Mouse (Mus musculus) stomach, embryonic 16.5 days (tissue): ENCODE data around the gene Pilra. TPM values are rescaled to one million over a fixed set of nuclear protein-coding genes. Genes with fewer than 3 reads are reported as not detected.

ENCODE experiments used
- ATAC-seq: fragments of 200-750 bp; cut with Nextera tagmentation; 2 replicates; pipeline ENCODE4 v1.8.0; 2017; ENCODE audit warnings: moderate number of reproducible peaks, moderate TSS enrichment; ENCODE audit not compliant: insufficient read depth, low FRiP score
- H3K27ac ChIP-seq: fragments of 300-500 bp; sonication (generic); 2 replicates; pipeline ENCODE4 v1.5.1; 2014; ENCODE audit warnings: low read length
- H3K27me3 ChIP-seq: fragments of 300-500 bp; sonication (generic); 2 replicates; pipeline ENCODE4 v1.6.1; 2014; ENCODE audit warnings: low read length, control low read depth, mixed read lengths; ENCODE audit not compliant: control insufficient read depth, insufficient read depth
- H3K36me3 ChIP-seq: fragments of 300-500 bp; sonication (generic); 2 replicates; pipeline ENCODE4 v1.6.1; 2014; ENCODE audit warnings: low read length; ENCODE audit not compliant: control insufficient read depth, insufficient read depth
- H3K4me1 ChIP-seq: fragments of 300-500 bp; sonication (generic); 2 replicates; pipeline ENCODE4 v1.6.1; 2014; ENCODE audit warnings: low read length, control low read depth, mixed read lengths; ENCODE audit not compliant: control insufficient read depth, insufficient read depth
- H3K4me2 ChIP-seq: fragments of 300-500 bp; sonication (generic); 2 replicates; pipeline ENCODE4 v1.6.1; 2014; ENCODE audit warnings: low read depth, low read length, mixed read lengths
- H3K4me3 ChIP-seq: fragments of 300-500 bp; sonication (generic); replicated peaks from 2 replicates; pipeline ENCODE4 v1.5.1; 2014; ENCODE audit warnings: mild to moderate bottlenecking, low read length
- H3K9ac ChIP-seq: fragments of 300-500 bp; sonication (generic); 2 replicates; pipeline ENCODE4 v1.6.1; 2014; ENCODE audit warnings: low read length
- H3K9me3 ChIP-seq: fragments of 300-500 bp; sonication (generic); replicated peaks from 2 replicates; pipeline ENCODE4 v1.6.1; 2016; ENCODE audit warnings: low read length, control low read depth; ENCODE audit not compliant: control insufficient read depth
- WGBS: fragments of 180-500 bp; shearing (Covaris S2); extraction: QIAGEN DNeasy Blood & Tissue Kit; methylation state at CpG from one replicate; pipeline ENCODE4 v1.1.7; 2014; 5-methylcytosine and 5-hydroxymethylcytosine counted together
- polyA plus RNA-seq: library from polyadenylated mRNA; unstranded; fragments of >200 nt; fragmentation: Nextera tagmentation; extraction: Ambion mirVana; gene quantifications from 2 replicates; pipeline ENCODE4 v1.2.1, GENCODE M21; 2015

Gene Pilra
- polyA plus RNA-seq, 1 experiment from 2014 or later, result 4.0 TPM

GRCm38 (mm10) chr5:137786109-137786942 lies 49.8 kb downstream of the Pilra start:
- Histone ChIP-seq H3K27ac (peak overlapping the region; percentile 100), H3K9me3 (no peaks in the 10 kb centered on the region), H3K27me3 (no peaks in the 10 kb centered on the region), H3K9ac (peak overlapping the region; percentile 92), H3K4me3 (peak overlapping the region; percentile 79), H3K36me3 (peaks cover 19% of the 10 kb centered on the region), H3K4me2 (peak overlapping the region; percentile 90), H3K4me1 (peaks cover 23% of the 10 kb centered on the region)
- under 1% methylated on average over 79 of the region's 79 CpGs for WGBS
- ATAC-seq, result peak; percentile 93

- ATAC-seq, result no peak; the same call in 1 of the 2 replicates
- 1% methylated on average over 62 of the region's 62 CpGs for WGBS
- H3K27me3 ChIP-seq, result no peaks in the 10 kb centered on the region
- peak overlapping the region; percentile 90 for H3K4me2 ChIP-seq
- H3K27ac ChIP-seq, result peak overlapping the region; percentile 100
- no peaks in the 10 kb centered on the region for H3K9me3 ChIP-seq
- peaks cover 21% of the 10 kb centered on the region for H3K36me3 ChIP-seq
- H3K9ac ChIP-seq, result peak overlapping the region; percentile 92
- H3K4me3 ChIP-seq, result peak overlapping the region; percentile 79
- H3K4me1 ChIP-seq, result peaks cover 23% of the 10 kb centered on the region
Observed at GRCm38 (mm10) chr5:137785164-137786031, 50.7 kb downstream of the Pilra start.

GRCm38 (mm10) chr5:137784546-137784945 lies 51.5 kb downstream of the Pilra start:
- Histone ChIP-seq H3K4me3 (peak overlapping the region; percentile 79), H3K9me3 (no peaks in the 10 kb centered on the region), H3K4me2 (peak overlapping the region; percentile 90), H3K4me1 (peaks cover 31% of the 10 kb centered on the region), H3K27ac (no peak overlapping the region), H3K9ac (peak overlapping the region; percentile 92), H3K36me3 (peaks cover 24% of the 10 kb centered on the region), H3K27me3 (no peaks in the 10 kb centered on the region)
- WGBS, result 63% methylated on average over 14 of the region's 14 CpGs
- no peak for ATAC-seq

- Histone ChIP-seq H3K4me1 (peaks cover 32% of the 10 kb centered on the region), H3K4me2 (peak overlapping the region; percentile 90), H3K9ac (peak overlapping the region; percentile 92), H3K27ac (peak overlapping the region; percentile 17; the same call in 1 of the 2 replicates), H3K4me3 (peak overlapping the region; percentile 79), H3K9me3 (no peaks in the 10 kb centered on the region), H3K27me3 (no peaks in the 10 kb centered on the region), H3K36me3 (peaks cover 24% of the 10 kb centered on the region)
- WGBS, result 58% methylated on average over 9 of the region's 9 CpGs
- no peak for ATAC-seq
Observed at GRCm38 (mm10) chr5:137783901-137784540, 52.1 kb downstream of the Pilra start.

- Histone ChIP-seq H3K9ac (peak overlapping the region; percentile 92), H3K9me3 (no peaks in the 10 kb centered on the region), H3K36me3 (peaks cover 24% of the 10 kb centered on the region), H3K4me3 (peak overlapping the region; percentile 79; the same call in 1 of the 2 replicates), H3K27ac (no peak overlapping the region), H3K4me1 (peaks cover 30% of the 10 kb centered on the region), H3K4me2 (peak overlapping the region; percentile 90), H3K27me3 (no peaks in the 10 kb centered on the region)
- ATAC-seq, result no peak
- 79% methylated on average over 13 of the region's 13 CpGs for WGBS
Observed at GRCm38 (mm10) chr5:137782776-137783522, 53.1 kb downstream of the Pilra start.

GRCm38 (mm10) chr5:137781661-137782060 lies 54.4 kb downstream of the Pilra start:
- Histone ChIP-seq H3K27me3 (no peaks in the 10 kb centered on the region), H3K9ac (no peak overlapping the region), H3K4me2 (no peak overlapping the region), H3K36me3 (peaks cover 24% of the 10 kb centered on the region), H3K9me3 (no peaks in the 10 kb centered on the region), H3K27ac (no peak overlapping the region), H3K4me1 (peaks cover 31% of the 10 kb centered on the region), H3K4me3 (no peak overlapping the region)
- no peak for ATAC-seq
- 91% methylated on average over 7 of the region's 7 CpGs for WGBS

GRCm38 (mm10) chr5:137779053-137779933 lies 56.8 kb downstream of the Pilra start:
- under 1% methylated on average over 83 of the region's 83 CpGs for WGBS

More at GRCm38 (mm10) chr5:137779053-137779933, 56.8 kb downstream of the Pilra start:
- Histone ChIP-seq H3K4me3 (peak overlapping the region; percentile 88), H3K9me3 (no peaks in the 10 kb centered on the region), H3K4me1 (peaks cover 26% of the 10 kb centered on the region), H3K27me3 (no peaks in the 10 kb centered on the region), H3K27ac (peak overlapping the region; percentile 83), H3K36me3 (peaks cover 24% of the 10 kb centered on the region), H3K4me2 (peak overlapping the region; percentile 87), H3K9ac (peak overlapping the region; percentile 88)
- ATAC-seq, result peak; percentile 14; the same call in 1 of the 2 replicates
